Mouse (Mus musculus): ENCODE data around the gene A430005L14Rik. TPM values are rescaled to one million over a fixed set of nuclear protein-coding genes. Genes with fewer than 3 reads are reported as not detected.

Gene A430005L14Rik
- polyA plus RNA-seq, 1 experiment from 2014 or later: 85.6 TPM

GRCm38 (mm10) chr4:153980470-153980869 lies 23.4 kb downstream of the A430005L14Rik start:
- H3K36me3 ChIP-seq: peaks cover 64% of the 10 kb centered on the region
- no peaks in the 10 kb centered on the region for H3K27me3 ChIP-seq (ENCODE audit: insufficient read depth, poor library complexity, severe bottlenecking)
- 93% methylated on average over 11 of the region's 11 CpGs for WGBS
- H3K9me3 ChIP-seq: no peaks in the 10 kb centered on the region
- no peak overlapping the region for H3K27ac ChIP-seq
- peaks cover 12% of the 10 kb centered on the region for H3K4me1 ChIP-seq
- DNase-seq (ENCODE audit: low spot score): no peak
- no peak overlapping the region for H3K4me3 ChIP-seq

- DNase-seq (ENCODE audit: low spot score): no peak
- no peak overlapping the region for H3K4me3 ChIP-seq
- 90% methylated on average over 10 of the region's 10 CpGs for WGBS
- no peaks in the 10 kb centered on the region for H3K4me1 ChIP-seq
- no peaks in the 10 kb centered on the region for H3K27me3 ChIP-seq (ENCODE audit: insufficient read depth, poor library complexity, severe bottlenecking)
- peaks cover 98% of the 10 kb centered on the region for H3K36me3 ChIP-seq
- no peaks in the 10 kb centered on the region for H3K9me3 ChIP-seq
- H3K27ac ChIP-seq: no peak overlapping the region
These were observed 35.7 kb downstream of the A430005L14Rik start for GRCm38 (mm10) chr4:153992715-153993114.

- Histone ChIP-seq H3K4me3 (no peak overlapping the region), H3K27me3 (ENCODE audit: insufficient read depth, poor library complexity, severe bottlenecking) (no peaks in the 10 kb centered on the region), H3K4me1 (no peaks in the 10 kb centered on the region), H3K36me3 (peaks cover 98% of the 10 kb centered on the region), H3K27ac (no peak overlapping the region), H3K9me3 (no peaks in the 10 kb centered on the region)
- 89% methylated on average over 8 of the region's 8 CpGs for WGBS
- no peak for DNase-seq (ENCODE audit: low spot score)
These were observed 36.5 kb downstream of the A430005L14Rik start for GRCm38 (mm10) chr4:153993505-153993904.

DNA sequence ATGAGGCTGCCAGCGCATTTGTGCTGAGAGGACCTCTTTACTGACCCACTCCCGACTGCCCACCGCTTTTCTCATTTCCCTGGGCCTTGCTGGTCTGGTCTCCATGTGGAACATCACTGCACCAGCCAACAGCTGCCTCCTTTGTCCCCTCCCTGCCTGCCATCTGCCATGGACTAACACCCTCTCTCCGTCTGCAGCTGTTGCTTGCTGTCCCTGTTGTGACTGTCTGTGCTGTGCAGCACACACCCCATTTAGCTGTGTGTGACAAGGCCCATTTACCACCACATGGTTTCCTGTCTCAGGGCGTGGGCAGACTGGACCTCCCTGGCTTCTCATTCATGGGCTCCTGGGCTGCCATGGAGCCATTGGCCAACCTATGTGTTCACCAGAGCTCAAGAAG lies 48.5 kb downstream of the A430005L14Rik start:
- H3K4me3 ChIP-seq: no peak overlapping the region
- DNase-seq (ENCODE audit: low spot score): no peak
- no peaks in the 10 kb centered on the region for H3K27me3 ChIP-seq (ENCODE audit: insufficient read depth, poor library complexity, severe bottlenecking)
- no peaks in the 10 kb centered on the region for H3K9me3 ChIP-seq
- no peaks in the 10 kb centered on the region for H3K4me1 ChIP-seq
- WGBS: 89% methylated on average over 5 of the region's 5 CpGs
- H3K27ac ChIP-seq: no peak overlapping the region
- H3K36me3 ChIP-seq: peaks cover 54% of the 10 kb centered on the region

DNA sequence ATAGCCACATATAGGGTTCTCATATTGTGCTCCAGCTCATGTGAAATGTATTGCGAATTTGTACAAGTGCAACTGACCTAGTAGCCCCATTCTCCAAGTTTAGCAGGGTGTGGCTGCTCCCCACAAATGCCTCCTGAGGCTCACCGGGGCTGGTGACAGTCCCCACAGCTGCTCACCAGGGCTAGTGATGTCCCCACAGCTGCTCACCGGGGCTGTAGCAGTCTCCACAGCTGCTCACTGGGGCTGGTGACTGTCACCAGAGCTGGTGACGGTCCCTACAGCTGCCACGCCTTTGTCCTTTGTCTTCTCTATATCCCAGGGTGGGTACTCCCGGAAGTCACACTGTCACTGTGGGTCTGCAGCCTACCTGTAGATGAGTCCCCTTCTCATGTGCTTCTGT lies 49.2 kb downstream of the A430005L14Rik start:
- Histone ChIP-seq H3K27ac (no peak overlapping the region), H3K27me3 (ENCODE audit: insufficient read depth, poor library complexity, severe bottlenecking) (no peaks in the 10 kb centered on the region), H3K9me3 (no peaks in the 10 kb centered on the region), H3K36me3 (peaks cover 54% of the 10 kb centered on the region), H3K4me1 (no peaks in the 10 kb centered on the region; the same call in 1 of the 2 replicates), H3K4me3 (no peak overlapping the region)
- WGBS: 87% methylated on average over 6 of the region's 6 CpGs
- no peak for DNase-seq (ENCODE audit: low spot score)

DNA sequence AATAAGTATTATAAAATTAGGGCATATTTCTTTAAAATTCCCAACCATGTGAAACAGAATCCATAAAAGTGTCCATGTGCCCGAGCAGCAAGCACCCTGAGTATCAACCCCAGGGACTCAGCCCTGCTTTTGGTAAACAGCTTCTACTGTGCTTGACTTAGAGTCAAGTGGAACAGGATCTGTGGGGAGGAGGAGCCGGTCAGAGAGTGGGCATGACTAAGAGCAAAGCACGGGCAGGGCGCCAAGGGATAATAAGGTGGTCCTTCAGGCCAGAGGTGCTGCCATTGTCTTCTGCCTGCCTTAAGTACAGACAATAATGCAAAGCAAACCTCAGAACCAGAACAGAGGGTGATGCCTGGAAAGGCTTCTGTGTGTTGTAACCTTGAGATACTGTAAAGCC lies 50.7 kb downstream of the A430005L14Rik start:
- H3K4me3 ChIP-seq: no peak overlapping the region
- no peak for DNase-seq (ENCODE audit: low spot score)
- no peaks in the 10 kb centered on the region for H3K27me3 ChIP-seq (ENCODE audit: insufficient read depth, poor library complexity, severe bottlenecking)
- H3K9me3 ChIP-seq: no peaks in the 10 kb centered on the region
- no peak overlapping the region for H3K27ac ChIP-seq
- peaks cover 7% of the 10 kb centered on the region for H3K4me1 ChIP-seq
- 80% methylated on average over 4 of the region's 4 CpGs for WGBS
- peaks cover 42% of the 10 kb centered on the region for H3K36me3 ChIP-seq

DNA sequence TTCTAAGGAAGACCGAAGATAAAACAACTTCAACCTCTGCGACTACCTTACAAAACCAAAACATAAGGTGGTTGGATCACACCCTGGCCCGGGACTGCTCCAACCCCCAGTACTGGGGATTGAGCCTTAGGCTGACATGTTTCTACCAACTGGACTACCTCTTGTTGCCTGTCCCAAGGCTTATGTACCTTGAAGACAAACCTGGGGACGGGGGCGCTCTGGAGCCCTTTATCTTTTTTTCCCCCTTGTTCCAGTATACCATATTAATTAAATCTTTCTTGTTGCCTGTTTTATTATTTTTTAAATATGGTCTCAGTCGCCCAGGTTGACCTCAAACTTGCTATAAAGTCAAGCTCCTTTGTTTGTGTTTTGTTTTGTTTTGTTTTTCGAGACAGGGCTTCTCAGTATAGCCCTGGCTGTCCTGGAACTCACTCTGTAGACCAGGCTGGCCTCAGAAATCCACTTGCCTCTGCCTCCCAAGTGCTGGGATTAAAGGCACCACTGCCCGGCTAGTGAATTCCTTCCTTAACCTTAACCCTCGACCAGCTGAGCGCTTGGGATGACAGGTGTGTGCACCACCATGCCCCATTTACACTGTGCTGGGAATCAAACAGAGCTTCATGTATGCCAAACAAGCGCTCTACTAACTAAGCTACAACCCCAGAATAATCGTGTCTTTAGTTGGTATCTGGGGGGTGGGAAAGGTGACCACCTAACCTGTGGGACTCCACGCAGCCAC lies 54.0 kb downstream of the A430005L14Rik start:
- DNase-seq (ENCODE audit: low spot score): no peak
- Histone ChIP-seq H3K9me3 (no peaks in the 10 kb centered on the region), H3K4me3 (peak overlapping the region; percentile 100), H3K27ac (peak overlapping the region; percentile 94), H3K36me3 (peaks cover 35% of the 10 kb centered on the region), H3K4me1 (peaks cover 18% of the 10 kb centered on the region), H3K27me3 (ENCODE audit: insufficient read depth, poor library complexity, severe bottlenecking) (no peaks in the 10 kb centered on the region)
- WGBS: 27% methylated on average over 13 of the region's 13 CpGs

Other genes with a start within 250 kb of the A430005L14Rik start
- 7.8 and 9.3 TPM in 2 replicates for gene Dffb, start 17.9 kb downstream of the A430005L14Rik start, polyA plus RNA-seq (2016; fragmentation: Nextera tagmentation; extraction: Ambion mirVana)
- 15.8 and 17.7 TPM in 2 replicates for gene Cep104, start 18.0 kb downstream of the A430005L14Rik start, polyA plus RNA-seq (2016; fragmentation: Nextera tagmentation; extraction: Ambion mirVana)
- gene Lrrc47, start 54.5 kb downstream of the A430005L14Rik start, polyA plus RNA-seq (2016; fragmentation: Nextera tagmentation; extraction: Ambion mirVana): 18.5 and 27.0 TPM in 2 replicates
- 120 and 132 TPM in 2 replicates for gene Smim1, start 69.0 kb downstream of the A430005L14Rik start, polyA plus RNA-seq (2016; fragmentation: Nextera tagmentation; extraction: Ambion mirVana)
- not detected in 2 replicates for gene Ccdc27, start 85.4 kb downstream of the A430005L14Rik start, polyA plus RNA-seq (2016; fragmentation: Nextera tagmentation; extraction: Ambion mirVana)
- 0.09 TPM in 1 of 2 replicates, not detected in the other for gene Trp73, start 183.0 kb downstream of the A430005L14Rik start, polyA plus RNA-seq (2016; fragmentation: Nextera tagmentation; extraction: Ambion mirVana)
- gene Wrap73, start 185.1 kb downstream of the A430005L14Rik start, polyA plus RNA-seq (2016; fragmentation: Nextera tagmentation; extraction: Ambion mirVana): 27.7 and 33.2 TPM in 2 replicates
- gene Tprgl, start 203.4 kb downstream of the A430005L14Rik start, polyA plus RNA-seq (2016; fragmentation: Nextera tagmentation; extraction: Ambion mirVana): 125 and 140 TPM in 2 replicates
- 8.7 and 13.5 TPM in 2 replicates for gene Megf6, start 213.5 kb downstream of the A430005L14Rik start, polyA plus RNA-seq (2016; fragmentation: Nextera tagmentation; extraction: Ambion mirVana)

Data from heart, embryonic 10.5 days (tissue).